Mouse (Mus musculus): Measurements from ENCODE around the gene Grap. TPM values are rescaled to one million over a fixed set of nuclear protein-coding genes. Genes with fewer than 3 reads are reported as not detected.

Grap gene
- polyA plus RNA-seq, 2 experiments = 1.6 to 2.1 TPM

- Histone ChIP-seq H3K9ac (replicated peaks) (no peak overlapping the region), H3K36me3 (replicated peaks; ENCODE audit: control insufficient read depth, insufficient read depth, low read depth) (peaks cover 15% of the 10 kb centered on the region), H3K9me3 (ENCODE audit: control insufficient read depth, low read length) (no peaks in the 10 kb centered on the region), H3K4me3 (ENCODE audit: insufficient read depth in 1 of 2, low read depth in 2 of 2, low read length in 2 of 2) (no peak overlapping the region), H3K27me3 (ENCODE audit: control insufficient read depth, insufficient read depth, low read length) (no peaks in the 10 kb centered on the region), H3K4me1 (replicated peaks; ENCODE audit: control insufficient read depth in 2 of 2, insufficient read depth in 2 of 2, low read length in 1 of 2) (no peaks in the 10 kb centered on the region), H3K27ac (no peak overlapping the region), H3K4me2 (ENCODE audit: low read depth) (no peak overlapping the region)
- DNase-seq (ENCODE audit: low read depth in 3 of 3, low spot score in 3 of 3) (no peak), ATAC-seq (ENCODE audit: insufficient read depth) (no peak)
- TF ChIP-seq CTCF (IDR thresholded peaks at IDR 0.05; ENCODE audit: low read depth) = no peak
- TF ChIP-seq EP300 (IDR thresholded peaks at IDR 0.05; ENCODE audit: low read depth) = no peak
- WGBS (ENCODE audit: insufficient replicate concordance) = 71% methylated on average over 5 of the region's 5 CpGs
Observed at GRCm38 (mm10) chr11:61701696-61702095, 48.6 kb downstream of the Grap start.

GRCm38 (mm10) chr11:61702494-61702893 is 49.4 kb downstream of the Grap start:
- H3K4me2 ChIP-seq (ENCODE audit: low read depth) = no peak overlapping the region
- TF ChIP-seq EP300 (IDR thresholded peaks at IDR 0.05; ENCODE audit: low read depth) = no peak
- TF ChIP-seq CTCF (IDR thresholded peaks at IDR 0.05; ENCODE audit: low read depth) = no peak
- DNase-seq (ENCODE audit: low read depth in 3 of 3, low spot score in 3 of 3) (no peak), ATAC-seq (ENCODE audit: insufficient read depth) (no peak)
- H3K9ac ChIP-seq (replicated peaks) = no peak overlapping the region
- H3K4me1 ChIP-seq (replicated peaks; ENCODE audit: control insufficient read depth in 2 of 2, insufficient read depth in 2 of 2, low read length in 1 of 2) = no peaks in the 10 kb centered on the region
- H3K4me3 ChIP-seq (ENCODE audit: insufficient read depth in 1 of 2, low read depth in 2 of 2, low read length in 2 of 2) = no peak overlapping the region
- 89% methylated on average over 5 of the region's 5 CpGs for WGBS (ENCODE audit: insufficient replicate concordance)
- no peaks in the 10 kb centered on the region for H3K9me3 ChIP-seq (ENCODE audit: control insufficient read depth, low read length)
- H3K27me3 ChIP-seq (ENCODE audit: control insufficient read depth, insufficient read depth, low read length) = no peaks in the 10 kb centered on the region
- peaks cover 15% of the 10 kb centered on the region for H3K36me3 ChIP-seq (replicated peaks; ENCODE audit: control insufficient read depth, insufficient read depth, low read depth)
- no peak overlapping the region for H3K27ac ChIP-seq

GRCm38 (mm10) chr11:61705581-61705980 is 52.5 kb downstream of the Grap start:
- TF ChIP-seq EP300 (IDR thresholded peaks at IDR 0.05; ENCODE audit: low read depth) (no peak), CTCF (IDR thresholded peaks at IDR 0.05; ENCODE audit: low read depth) (no peak)
- no peak for DNase-seq (ENCODE audit: low read depth in 3 of 3, low spot score in 3 of 3)
- H3K36me3 ChIP-seq (replicated peaks; ENCODE audit: control insufficient read depth, insufficient read depth, low read depth) = peaks cover 9% of the 10 kb centered on the region
- no peaks in the 10 kb centered on the region for H3K4me1 ChIP-seq (replicated peaks; ENCODE audit: control insufficient read depth in 2 of 2, insufficient read depth in 2 of 2, low read length in 1 of 2)
- no peak overlapping the region for H3K4me2 ChIP-seq (ENCODE audit: low read depth)
- no peak overlapping the region for H3K4me3 ChIP-seq (ENCODE audit: insufficient read depth in 1 of 2, low read depth in 2 of 2, low read length in 2 of 2)
- H3K9me3 ChIP-seq (ENCODE audit: control insufficient read depth, low read length) = no peaks in the 10 kb centered on the region
- ATAC-seq (ENCODE audit: insufficient read depth) = no peak
- 79% methylated on average over 2 of the region's 2 CpGs for WGBS (ENCODE audit: insufficient replicate concordance)
- H3K27ac ChIP-seq = no peak overlapping the region
- no peaks in the 10 kb centered on the region for H3K27me3 ChIP-seq (ENCODE audit: control insufficient read depth, insufficient read depth, low read length)
- H3K9ac ChIP-seq (replicated peaks) = no peak overlapping the region

- Histone ChIP-seq H3K9me3 (ENCODE audit: control insufficient read depth, low read length) (no peaks in the 10 kb centered on the region), H3K36me3 (replicated peaks; ENCODE audit: control insufficient read depth, insufficient read depth, low read depth) (peaks cover 9% of the 10 kb centered on the region), H3K4me1 (replicated peaks; ENCODE audit: control insufficient read depth in 2 of 2, insufficient read depth in 2 of 2, low read length in 1 of 2) (no peaks in the 10 kb centered on the region), H3K4me3 (ENCODE audit: insufficient read depth in 1 of 2, low read depth in 2 of 2, low read length in 2 of 2) (no peak overlapping the region), H3K4me2 (ENCODE audit: low read depth) (no peak overlapping the region), H3K27ac (no peak overlapping the region), H3K9ac (replicated peaks) (no peak overlapping the region), H3K27me3 (ENCODE audit: control insufficient read depth, insufficient read depth, low read length) (no peaks in the 10 kb centered on the region)
- DNase-seq (ENCODE audit: low read depth in 3 of 3, low spot score in 3 of 3) (no peak), ATAC-seq (ENCODE audit: insufficient read depth) (no peak)
- no peak for TF ChIP-seq CTCF (IDR thresholded peaks at IDR 0.05; ENCODE audit: low read depth)
- no peak for TF ChIP-seq EP300 (IDR thresholded peaks at IDR 0.05; ENCODE audit: low read depth)
- WGBS (ENCODE audit: insufficient replicate concordance) = 32% methylated on average over 4 of the region's 4 CpGs
Observed at GRCm38 (mm10) chr11:61706232-61706631, 53.2 kb downstream of the Grap start.

- Histone ChIP-seq H3K9me3 (ENCODE audit: control insufficient read depth, low read length) (no peaks in the 10 kb centered on the region), H3K9ac (replicated peaks) (no peak overlapping the region), H3K4me1 (replicated peaks; ENCODE audit: control insufficient read depth in 2 of 2, insufficient read depth in 2 of 2, low read length in 1 of 2) (no peaks in the 10 kb centered on the region), H3K27ac (no peak overlapping the region), H3K4me2 (ENCODE audit: low read depth) (no peak overlapping the region), H3K4me3 (ENCODE audit: insufficient read depth in 1 of 2, low read depth in 2 of 2, low read length in 2 of 2) (no peak overlapping the region), H3K27me3 (ENCODE audit: control insufficient read depth, insufficient read depth, low read length) (no peaks in the 10 kb centered on the region), H3K36me3 (replicated peaks; ENCODE audit: control insufficient read depth, insufficient read depth, low read depth) (no peaks in the 10 kb centered on the region; the same call in 1 of the 2 replicates)
- ATAC-seq (ENCODE audit: insufficient read depth) (no peak), DNase-seq (ENCODE audit: low read depth in 3 of 3, low spot score in 3 of 3) (no peak)
- peak; percentile 35 for TF ChIP-seq CTCF (IDR thresholded peaks at IDR 0.05; ENCODE audit: low read depth)
- TF ChIP-seq EP300 (IDR thresholded peaks at IDR 0.05; ENCODE audit: low read depth) = no peak
- 49% methylated on average over 3 of the region's 3 CpGs for WGBS (ENCODE audit: insufficient replicate concordance)
Observed at GRCm38 (mm10) chr11:61708928-61709327, 55.9 kb downstream of the Grap start.
